Mouse (Mus musculus): ENCODE measurements around the gene Atg7. TPM values are rescaled to one million over a fixed set of nuclear protein-coding genes. Genes with fewer than 3 reads are reported as not detected.

The Atg7 gene
- polyA plus RNA-seq, 1 experiment, result not detected

DNA sequence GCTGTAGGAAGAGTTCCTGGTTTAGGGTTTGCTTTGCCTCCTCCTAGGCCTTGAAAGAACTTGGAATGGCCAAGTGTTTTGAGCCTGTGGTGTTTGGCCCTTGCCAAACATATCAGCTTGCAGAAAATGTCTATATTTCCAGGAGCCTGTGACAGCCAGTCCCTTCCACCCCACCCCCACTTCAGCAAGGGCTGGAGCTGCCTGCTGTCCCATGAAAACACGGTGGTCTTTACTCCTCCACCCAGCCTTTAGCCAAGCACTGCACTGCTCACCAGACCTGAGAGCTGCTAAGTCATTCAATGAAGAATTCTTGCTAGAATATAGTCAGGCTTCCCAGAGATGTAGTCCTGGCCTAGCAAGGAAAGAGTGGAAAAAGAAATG lies 166.5 kb downstream of the Atg7 start:
- no peak overlapping the region for H3K4me3 ChIP-seq (ENCODE audit: insufficient read depth, low read depth, low read length)
- no peak for TF ChIP-seq POLR2A (IDR thresholded peaks at IDR 0.05; ENCODE audit: insufficient read depth, low read depth, low read length)
- no peak for TF ChIP-seq CTCF (IDR thresholded peaks at IDR 0.05; ENCODE audit: insufficient read depth, low read depth, low read length)
- no peak overlapping the region for H3K27ac ChIP-seq (ENCODE audit: insufficient read depth, low read depth, low read length)
- H3K4me1 ChIP-seq (ENCODE audit: control insufficient read depth, insufficient read depth, low read length), result 0 out of 2 replicates have a peak, but pooled peaks cover 2% of the 10 kb centered on the region
- 88% methylated on average over 1 of the region's 1 CpGs for WGBS

DNA sequence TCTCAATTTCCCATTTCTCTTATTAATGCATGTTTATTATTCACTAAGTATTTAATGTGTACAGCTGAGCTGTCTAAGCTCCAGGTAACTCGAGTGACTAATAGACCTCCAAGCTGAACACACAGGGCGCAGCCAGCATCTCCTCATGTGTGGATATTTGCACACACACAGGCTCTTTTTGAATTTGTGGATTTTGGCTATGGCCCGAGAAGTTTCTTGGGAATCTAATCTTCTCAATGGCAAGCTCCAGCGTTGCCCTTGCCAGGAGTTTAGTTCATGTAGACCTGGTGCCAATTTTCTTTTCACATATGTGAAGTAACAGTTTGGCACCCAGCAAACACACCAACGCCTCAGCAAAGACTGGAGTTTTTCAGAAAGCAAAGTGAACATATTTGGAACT lies 169.4 kb downstream of the Atg7 start:
- no peak overlapping the region for H3K4me3 ChIP-seq (ENCODE audit: insufficient read depth, low read depth, low read length)
- no peaks in the 10 kb centered on the region for H3K4me1 ChIP-seq (ENCODE audit: control insufficient read depth, insufficient read depth, low read length)
- TF ChIP-seq CTCF (IDR thresholded peaks at IDR 0.05; ENCODE audit: insufficient read depth, low read depth, low read length) (no peak), POLR2A (IDR thresholded peaks at IDR 0.05; ENCODE audit: insufficient read depth, low read depth, low read length) (no peak)
- H3K27ac ChIP-seq (ENCODE audit: insufficient read depth, low read depth, low read length), result no peak overlapping the region
- WGBS, result 73% methylated on average over 5 of the region's 5 CpGs

DNA sequence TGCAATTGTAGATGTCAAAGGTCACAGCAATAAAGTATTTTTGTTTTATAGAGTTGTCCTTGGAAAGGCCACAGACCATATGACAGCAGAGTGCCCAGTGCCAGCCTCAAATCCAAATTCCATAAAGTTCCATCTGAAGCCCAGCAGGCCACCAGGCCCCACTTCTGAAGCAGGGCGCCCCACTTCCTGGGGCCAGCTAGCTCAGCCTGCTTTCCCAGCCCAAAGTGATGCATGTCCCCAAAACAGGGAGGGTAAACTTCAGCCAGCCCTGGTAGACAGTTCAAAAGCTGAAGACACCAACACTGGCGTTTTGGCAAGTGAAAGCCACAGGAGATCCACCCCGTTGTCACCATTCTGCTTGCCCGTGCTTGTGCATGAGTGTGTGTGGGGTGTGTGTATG lies 169.9 kb downstream of the Atg7 start:
- 86% methylated on average over 4 of the region's 4 CpGs for WGBS

DNA sequence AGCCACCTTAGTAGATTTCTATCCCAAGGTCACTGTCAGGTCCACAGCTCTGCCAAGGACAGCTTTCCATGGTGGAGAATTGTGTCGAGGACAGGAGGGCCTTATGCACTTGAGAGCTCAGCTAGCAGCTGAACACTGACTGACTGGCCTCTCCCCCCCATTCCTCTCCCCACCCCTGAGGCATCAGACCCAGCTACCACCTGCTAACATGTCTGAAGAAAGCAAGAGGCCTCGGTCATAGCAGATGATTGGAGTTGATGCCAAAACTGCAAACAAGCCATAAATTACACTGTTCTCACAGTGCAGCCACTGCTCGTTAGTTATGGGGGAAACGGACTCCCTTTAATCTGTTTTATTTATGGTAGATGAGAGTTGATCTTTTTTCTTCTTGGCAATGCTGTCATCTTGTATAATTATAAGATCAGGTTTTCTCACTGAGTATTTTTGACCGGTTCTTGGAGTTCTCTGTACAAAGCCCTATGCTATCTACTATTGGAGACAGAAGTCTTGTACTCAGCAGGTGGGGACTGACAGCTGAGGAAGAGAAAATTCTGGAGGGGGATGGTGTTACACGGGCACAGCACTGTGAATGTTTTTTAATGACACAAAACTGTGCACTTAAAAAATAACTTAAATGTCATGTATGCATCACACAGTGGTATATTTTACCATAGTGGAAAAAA lies 171.4 kb downstream of the Atg7 start:
- no peak overlapping the region for H3K27ac ChIP-seq (ENCODE audit: insufficient read depth, low read depth, low read length)
- H3K4me3 ChIP-seq (ENCODE audit: insufficient read depth, low read depth, low read length), result no peak overlapping the region
- TF ChIP-seq CTCF (IDR thresholded peaks at IDR 0.05; ENCODE audit: insufficient read depth, low read depth, low read length), result no peak
- no peak for TF ChIP-seq POLR2A (IDR thresholded peaks at IDR 0.05; ENCODE audit: insufficient read depth, low read depth, low read length)
- WGBS, result 57% methylated on average over 6 of the region's 6 CpGs
- peaks cover 6% of the 10 kb centered on the region; the same call in 1 of the 2 replicates for H3K4me1 ChIP-seq (ENCODE audit: control insufficient read depth, insufficient read depth, low read length)

More for the DNA sequence above, 169.9 kb downstream of the Atg7 start:
- Histone ChIP-seq H3K27ac (ENCODE audit: insufficient read depth, low read depth, low read length) (no peak overlapping the region), H3K4me3 (ENCODE audit: insufficient read depth, low read depth, low read length) (no peak overlapping the region), H3K4me1 (ENCODE audit: control insufficient read depth, insufficient read depth, low read length) (0 out of 2 replicates have a peak, but pooled peaks cover 3% of the 10 kb centered on the region)
- TF ChIP-seq CTCF (IDR thresholded peaks at IDR 0.05; ENCODE audit: insufficient read depth, low read depth, low read length), result no peak
- no peak for TF ChIP-seq POLR2A (IDR thresholded peaks at IDR 0.05; ENCODE audit: insufficient read depth, low read depth, low read length)

DNA sequence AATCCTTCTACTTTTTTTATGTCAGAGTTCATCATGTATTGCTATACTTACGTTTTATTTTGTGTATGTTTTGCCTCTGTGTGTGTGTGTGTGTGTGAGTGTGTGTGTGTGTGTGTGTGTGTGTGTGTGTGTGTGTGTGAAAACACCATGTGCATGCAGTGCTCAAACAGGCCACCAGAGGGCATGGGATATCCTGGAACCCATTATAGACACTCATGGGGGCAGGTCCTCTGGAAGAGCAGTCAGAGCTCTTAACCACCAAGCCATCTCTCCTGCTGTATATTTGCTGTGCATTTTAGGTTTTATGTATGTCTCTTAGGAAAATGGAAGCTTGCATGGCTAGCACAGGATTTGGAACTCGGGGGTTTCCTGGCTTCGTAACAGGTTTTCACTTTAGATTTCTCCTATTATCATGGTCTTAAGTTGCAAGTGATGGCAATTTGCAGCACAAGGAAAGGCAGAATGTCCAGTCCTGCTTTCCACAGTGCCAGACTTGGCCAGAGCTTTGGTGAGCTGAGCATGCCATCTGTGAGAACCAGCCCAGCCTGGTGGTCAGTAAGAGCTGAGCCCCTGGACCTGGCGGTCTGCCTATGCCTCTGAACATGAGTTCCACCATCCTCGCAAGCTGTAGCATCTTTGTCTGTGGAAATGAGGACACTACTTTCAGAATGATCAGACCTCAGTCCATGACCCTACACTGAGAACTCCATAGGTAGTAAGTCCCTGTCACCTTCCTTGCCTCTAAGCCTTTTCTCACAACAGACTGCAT lies 172.2 kb downstream of the Atg7 start:
- WGBS, result 98% methylated on average over 5 of the region's 5 CpGs

DNA sequence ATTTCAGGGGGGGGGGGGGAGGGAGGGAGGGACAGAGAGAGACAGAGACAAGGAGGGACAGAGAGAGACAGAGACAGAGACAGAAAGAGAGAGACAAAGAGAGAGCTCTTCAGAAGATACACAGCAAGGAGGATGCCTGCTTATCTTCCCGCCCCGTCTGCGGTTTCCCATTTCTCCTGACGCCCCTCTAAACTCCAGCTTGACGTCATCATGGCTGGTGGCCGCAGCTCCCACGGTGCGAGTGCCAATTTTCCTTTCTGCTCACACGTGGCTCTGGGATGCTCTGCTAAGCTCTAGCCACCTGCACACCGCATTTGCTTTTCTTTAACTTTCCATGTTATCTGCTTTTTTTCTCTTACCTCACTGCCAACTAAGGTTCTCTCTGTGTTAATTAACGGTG lies 175.1 kb downstream of the Atg7 start:
- Histone ChIP-seq H3K27ac (ENCODE audit: insufficient read depth, low read depth, low read length) (no peak overlapping the region), H3K4me1 (ENCODE audit: control insufficient read depth, insufficient read depth, low read length) (peaks cover 12% of the 10 kb centered on the region), H3K4me3 (ENCODE audit: insufficient read depth, low read depth, low read length) (no peak overlapping the region)
- TF ChIP-seq CTCF (IDR thresholded peaks at IDR 0.05; ENCODE audit: insufficient read depth, low read depth, low read length) (no peak), POLR2A (IDR thresholded peaks at IDR 0.05; ENCODE audit: insufficient read depth, low read depth, low read length) (no peak)
- 48% methylated on average over 11 of the region's 11 CpGs for WGBS

More for the DNA sequence above, 172.2 kb downstream of the Atg7 start:
- H3K4me3 ChIP-seq (ENCODE audit: insufficient read depth, low read depth, low read length), result no peak overlapping the region
- peaks cover 8% of the 10 kb centered on the region for H3K4me1 ChIP-seq (ENCODE audit: control insufficient read depth, insufficient read depth, low read length)
- TF ChIP-seq POLR2A (IDR thresholded peaks at IDR 0.05; ENCODE audit: insufficient read depth, low read depth, low read length) (no peak), CTCF (IDR thresholded peaks at IDR 0.05; ENCODE audit: insufficient read depth, low read depth, low read length) (no peak)
- no peak overlapping the region for H3K27ac ChIP-seq (ENCODE audit: insufficient read depth, low read depth, low read length)

DNA sequence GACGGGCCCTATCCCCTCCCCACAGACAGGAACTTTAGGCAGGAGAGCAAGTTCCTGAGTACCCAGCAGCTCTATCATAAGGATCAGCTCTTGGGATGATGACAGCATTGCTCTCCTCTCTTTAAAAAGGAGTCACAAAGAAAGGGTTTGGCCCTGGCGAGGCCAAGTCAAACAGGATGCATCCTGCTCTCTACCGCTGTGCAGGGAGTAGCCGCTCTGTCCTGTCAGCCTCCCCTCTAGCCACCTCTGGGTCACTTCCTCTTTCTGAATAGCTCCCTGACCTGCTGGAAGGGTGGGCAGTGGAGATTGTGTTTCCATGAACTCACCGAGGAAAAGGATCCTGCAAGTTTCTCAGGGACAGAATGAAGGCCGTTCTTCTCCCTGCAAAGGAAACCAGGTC lies 175.6 kb downstream of the Atg7 start:
- TF ChIP-seq POLR2A (IDR thresholded peaks at IDR 0.05; ENCODE audit: insufficient read depth, low read depth, low read length), result no peak
- TF ChIP-seq CTCF (IDR thresholded peaks at IDR 0.05; ENCODE audit: insufficient read depth, low read depth, low read length), result peak; percentile 10; the same call in 1 of the 2 replicates
- Histone ChIP-seq H3K4me3 (ENCODE audit: insufficient read depth, low read depth, low read length) (no peak overlapping the region), H3K27ac (ENCODE audit: insufficient read depth, low read depth, low read length) (no peak overlapping the region), H3K4me1 (ENCODE audit: control insufficient read depth, insufficient read depth, low read length) (peaks cover 12% of the 10 kb centered on the region)
- 92% methylated on average over 6 of the region's 6 CpGs for WGBS

DNA sequence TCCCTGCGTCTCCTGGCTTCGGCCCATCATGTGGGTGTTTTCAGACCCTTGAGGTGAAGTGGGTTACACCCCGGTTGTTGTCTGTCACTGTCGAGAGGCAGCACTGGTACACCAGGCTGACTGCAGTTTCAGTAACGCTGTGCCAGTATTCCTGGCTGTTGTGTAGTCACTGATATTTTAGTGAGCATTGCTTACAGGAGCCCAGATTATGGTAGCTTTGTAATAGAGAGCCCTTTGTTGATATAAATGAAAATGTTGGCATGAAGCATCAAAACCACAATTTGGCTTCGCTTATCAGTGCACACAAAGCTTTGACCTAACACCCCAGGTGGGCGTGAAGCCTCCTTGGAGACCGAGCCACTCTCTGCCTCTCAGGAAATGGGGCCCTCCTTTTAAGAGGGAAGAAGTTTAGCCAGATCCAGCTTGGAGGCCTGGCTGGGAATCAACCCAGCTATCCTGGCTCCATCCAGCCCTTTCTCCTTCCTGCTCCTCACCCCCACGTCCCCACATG lies 177.1 kb downstream of the Atg7 start:
- no peak overlapping the region for H3K27ac ChIP-seq (ENCODE audit: insufficient read depth, low read depth, low read length)
- 71% methylated on average over 9 of the region's 9 CpGs for WGBS
- peaks cover 12% of the 10 kb centered on the region for H3K4me1 ChIP-seq (ENCODE audit: control insufficient read depth, insufficient read depth, low read length)

DNA sequence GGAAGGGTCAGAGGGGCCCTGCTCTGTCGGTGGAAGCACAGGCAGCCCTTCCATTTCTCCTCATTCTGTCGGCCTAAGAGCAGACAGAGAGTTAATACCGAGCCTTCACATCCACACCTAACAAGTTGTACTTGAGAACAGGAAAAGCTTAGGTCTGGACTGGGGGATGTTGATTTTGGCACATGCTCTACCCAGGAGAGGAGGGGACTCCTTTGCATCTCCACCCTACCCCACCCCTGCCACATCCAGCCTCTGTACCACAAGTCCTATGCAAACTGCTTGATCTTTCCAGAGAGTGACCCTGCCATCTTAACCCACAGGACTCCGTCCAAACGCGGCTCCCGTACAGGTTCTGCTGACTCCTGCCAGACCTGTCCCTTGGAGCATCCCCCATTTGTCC lies 178.7 kb downstream of the Atg7 start:
- 90% methylated on average over 7 of the region's 7 CpGs for WGBS
- Histone ChIP-seq H3K27ac (ENCODE audit: insufficient read depth, low read depth, low read length) (no peak overlapping the region), H3K4me1 (ENCODE audit: control insufficient read depth, insufficient read depth, low read length) (peaks cover 12% of the 10 kb centered on the region), H3K4me3 (ENCODE audit: insufficient read depth, low read depth, low read length) (no peak overlapping the region)
- TF ChIP-seq POLR2A (IDR thresholded peaks at IDR 0.05; ENCODE audit: insufficient read depth, low read depth, low read length) (no peak), CTCF (IDR thresholded peaks at IDR 0.05; ENCODE audit: insufficient read depth, low read depth, low read length) (no peak)

More for the DNA sequence above, 177.1 kb downstream of the Atg7 start:
- no peak overlapping the region for H3K4me3 ChIP-seq (ENCODE audit: insufficient read depth, low read depth, low read length)
- TF ChIP-seq CTCF (IDR thresholded peaks at IDR 0.05; ENCODE audit: insufficient read depth, low read depth, low read length) (no peak), POLR2A (IDR thresholded peaks at IDR 0.05; ENCODE audit: insufficient read depth, low read depth, low read length) (no peak)

All from olfactory bulb, adult 2 months (tissue).